Mouse (Mus musculus) midbrain, embryonic 14.5 days (tissue): ENCODE measurements around the gene Caskin1. TPM values are rescaled to one million over a fixed set of nuclear protein-coding genes. Genes with fewer than 3 reads are reported as not detected.

Experiments used
- ATAC-seq: fragments of 200-750 bp; cut with Nextera tagmentation; 2 replicates; pipeline ENCODE4 v1.8.0; 2017; ENCODE audit warnings: moderate number of reproducible peaks, moderate library complexity; ENCODE audit not compliant: low FRiP score, low TSS enrichment
- DNase-seq: peaks from one replicate; pipeline ENCODE4 v3.0.0-alpha.2; 2015
- H3K27ac ChIP-seq: fragments of 300-500 bp; sonication (generic); replicated peaks from 2 replicates; pipeline ENCODE4 v1.5.1; 2014; ENCODE audit warnings: mild to moderate bottlenecking, low read depth, low read length, moderate library complexity
- H3K27me3 ChIP-seq: fragments of 300-500 bp; sonication (generic); 2 replicates; pipeline ENCODE4 v1.6.1; 2014; ENCODE audit warnings: low read length, control low read depth, mixed read lengths; ENCODE audit not compliant: control insufficient read depth, insufficient read depth
- H3K36me3 ChIP-seq: fragments of 300-500 bp; sonication (generic); 2 replicates; pipeline ENCODE4 v1.6.1; 2014; ENCODE audit warnings: low read length, control low read depth; ENCODE audit not compliant: control insufficient read depth, insufficient read depth
- H3K4me1 ChIP-seq: fragments of 300-500 bp; sonication (generic); 2 replicates; pipeline ENCODE4 v1.6.1; 2014; ENCODE audit warnings: mild to moderate bottlenecking, antibody characterized with exemption, low read length, control low read depth; ENCODE audit not compliant: control insufficient read depth, insufficient read depth
- H3K4me2 ChIP-seq: fragments of 300-500 bp; sonication (generic); 2 replicates; pipeline ENCODE4 v1.6.1; 2014; ENCODE audit warnings: mild to moderate bottlenecking, low read length, moderate library complexity
- H3K4me3 ChIP-seq: fragments of 300-500 bp; sonication (generic); replicated peaks from 2 replicates; pipeline ENCODE4 v1.5.1; 2014; ENCODE audit warnings: low read depth, low read length
- H3K9ac ChIP-seq: fragments of 300-500 bp; sonication (generic); replicated peaks from 2 replicates; pipeline ENCODE4 v1.6.1; 2014; ENCODE audit warnings: mild to moderate bottlenecking, low read length, moderate library complexity
- H3K9me3 ChIP-seq: fragments of 300-500 bp; sonication (generic); 2 replicates; pipeline ENCODE4 v1.6.1; 2016; ENCODE audit warnings: low read length, control low read depth, mixed read lengths; ENCODE audit not compliant: control insufficient read depth
- WGBS: fragments of 180-500 bp; shearing (Covaris S2); extraction: QIAGEN DNeasy Blood & Tissue Kit; methylation state at CpG from one replicate; pipeline ENCODE4 v1.1.7; 2014; 5-methylcytosine and 5-hydroxymethylcytosine counted together
- polyA plus RNA-seq: library from polyadenylated mRNA; unstranded; fragments of >200 nt; fragmentation: Nextera tagmentation; extraction: Ambion mirVana; gene quantifications from 2 replicates; pipeline ENCODE4 v1.2.1, GENCODE M21; 2014

Gene Caskin1
- polyA plus RNA-seq, 1 experiment from 2014 or later, result 37.5 TPM

GRCm38 (mm10) chr17:24524734-24525133 is 36.3 kb downstream of the Caskin1 start:
- Histone ChIP-seq H3K4me1 (peaks cover 20% of the 10 kb centered on the region), H3K36me3 (peaks cover 17% of the 10 kb centered on the region; the same call in 1 of the 2 replicates), H3K9me3 (no peaks in the 10 kb centered on the region), H3K4me2 (no peak overlapping the region), H3K27me3 (no peaks in the 10 kb centered on the region), H3K4me3 (no peak overlapping the region), H3K27ac (no peak overlapping the region), H3K9ac (no peak overlapping the region)
- DNase-seq, result no peak
- ATAC-seq, result no peak
- WGBS, result 78% methylated on average over 2 of the region's 2 CpGs

- under 1% methylated on average over 19 of the region's 19 CpGs for WGBS
- Histone ChIP-seq H3K4me3 (peak overlapping the region; percentile 81), H3K4me1 (peaks cover 24% of the 10 kb centered on the region), H3K36me3 (peaks cover 23% of the 10 kb centered on the region), H3K9me3 (no peaks in the 10 kb centered on the region), H3K27ac (peak overlapping the region; percentile 77), H3K27me3 (no peaks in the 10 kb centered on the region), H3K9ac (peak overlapping the region; percentile 82), H3K4me2 (peak overlapping the region; percentile 80)
- no peak for DNase-seq
- no peak; the same call in 1 of the 2 replicates for ATAC-seq
These were observed 38.9 kb downstream of the Caskin1 start for GRCm38 (mm10) chr17:24527315-24527714.

- under 1% methylated on average over 40 of the region's 40 CpGs for WGBS
- peaks cover 25% of the 10 kb centered on the region for H3K4me1 ChIP-seq
- peak within 1 kb of the TSS; percentile 79 for H3K27ac ChIP-seq
- H3K27me3 ChIP-seq, result no peaks in the 10 kb centered on the region
- peak; percentile 97 for DNase-seq
- peak; percentile 98 for ATAC-seq
- H3K9me3 ChIP-seq, result no peaks in the 10 kb centered on the region
- peak within 1 kb of the TSS; percentile 82 for H3K9ac ChIP-seq
- H3K36me3 ChIP-seq, result peaks cover 23% of the 10 kb centered on the region
- peak within 1 kb of the TSS; percentile 81 for H3K4me3 ChIP-seq
- peak within 1 kb of the TSS; percentile 91 for H3K4me2 ChIP-seq
These were observed 39.5 kb downstream of the Caskin1 start, which contains the start of gene Traf7 for GRCm38 (mm10) chr17:24527723-24528559. TSS of gene Traf7 (minus strand) at chr17:24527938.

- Histone ChIP-seq H3K27me3 (no peaks in the 10 kb centered on the region), H3K27ac (peak overlapping the region; percentile 79), H3K9me3 (no peaks in the 10 kb centered on the region), H3K36me3 (peaks cover 23% of the 10 kb centered on the region), H3K4me3 (peak overlapping the region; percentile 81), H3K4me2 (peak overlapping the region; percentile 91), H3K9ac (peak overlapping the region; percentile 49), H3K4me1 (peaks cover 30% of the 10 kb centered on the region)
- under 1% methylated on average over 8 of the region's 8 CpGs for WGBS
- DNase-seq (peak; percentile 23), ATAC-seq (no peak)
These were observed 40.1 kb downstream of the Caskin1 start for GRCm38 (mm10) chr17:24528560-24528918.

- ATAC-seq (no peak), DNase-seq (peak; percentile 85)
- Histone ChIP-seq H3K9ac (peak overlapping the region; percentile 49), H3K9me3 (no peaks in the 10 kb centered on the region), H3K36me3 (peaks cover 23% of the 10 kb centered on the region), H3K27ac (no peak overlapping the region), H3K4me2 (peak overlapping the region; percentile 91), H3K4me3 (peak overlapping the region; percentile 81), H3K27me3 (no peaks in the 10 kb centered on the region), H3K4me1 (peaks cover 30% of the 10 kb centered on the region)
- WGBS, result 2% methylated on average over 4 of the region's 4 CpGs
These were observed 40.6 kb downstream of the Caskin1 start for GRCm38 (mm10) chr17:24529007-24529451.

- H3K9ac ChIP-seq, result peak overlapping the region; percentile 49
- DNase-seq, result no peak
- H3K4me1 ChIP-seq, result peaks cover 30% of the 10 kb centered on the region
- H3K27me3 ChIP-seq, result no peaks in the 10 kb centered on the region
- H3K4me3 ChIP-seq, result peak overlapping the region; percentile 81
- H3K4me2 ChIP-seq, result peak overlapping the region; percentile 91
- no peak for ATAC-seq
- H3K9me3 ChIP-seq, result no peaks in the 10 kb centered on the region
- 30% methylated on average over 5 of the region's 5 CpGs for WGBS
- H3K27ac ChIP-seq, result peak overlapping the region; percentile 37; the same call in 1 of the 2 replicates
- H3K36me3 ChIP-seq, result peaks cover 17% of the 10 kb centered on the region
These were observed 41.5 kb downstream of the Caskin1 start for GRCm38 (mm10) chr17:24529883-24530282.

- no peaks in the 10 kb centered on the region for H3K9me3 ChIP-seq
- no peak overlapping the region for H3K27ac ChIP-seq
- 33% methylated on average over 8 of the region's 8 CpGs for WGBS
- ATAC-seq (no peak), DNase-seq (no peak)
- H3K4me3 ChIP-seq, result no peak overlapping the region
- peaks cover 16% of the 10 kb centered on the region for H3K36me3 ChIP-seq
- no peaks in the 10 kb centered on the region for H3K27me3 ChIP-seq
- H3K4me2 ChIP-seq, result 0 out of 2 replicates have a peak overlapping the region, but pooled peaks have one; percentile 91
- peak overlapping the region; percentile 49; the same call in 1 of the 2 replicates for H3K9ac ChIP-seq
- peaks cover 30% of the 10 kb centered on the region for H3K4me1 ChIP-seq
These were observed 42.1 kb downstream of the Caskin1 start for GRCm38 (mm10) chr17:24530361-24531050.

- Histone ChIP-seq H3K4me2 (no peak overlapping the region), H3K27me3 (no peaks in the 10 kb centered on the region), H3K4me1 (peaks cover 30% of the 10 kb centered on the region), H3K9ac (0 out of 2 replicates have a peak overlapping the region, but pooled peaks have one; percentile 16), H3K9me3 (no peaks in the 10 kb centered on the region), H3K27ac (no peak overlapping the region), H3K36me3 (peaks cover 16% of the 10 kb centered on the region), H3K4me3 (no peak overlapping the region)
- ATAC-seq (no peak), DNase-seq (no peak)
- 67% methylated on average over 3 of the region's 3 CpGs for WGBS
These were observed 42.7 kb downstream of the Caskin1 start for GRCm38 (mm10) chr17:24531064-24531463.
